Mouse (Mus musculus) embryonic facial prominence, embryonic 11.5 days (tissue): ENCODE measurements at regions not wholly inside any gene's neighbourhood (a gene's known extent, or its start where the extent isn't known, plus 50 kb on each side); places are given as distances from the start of the nearest gene placed in this dataset.

Experiments used
- ATAC-seq: fragments of 200-750 bp; cut with Nextera tagmentation; replicated peaks from 2 replicates; pipeline ENCODE4 v1.8.0; 2017; ENCODE audit warnings: low read depth; ENCODE audit not compliant: insufficient number of reproducible peaks, low FRiP score, low TSS enrichment
- DNase-seq: peaks from one replicate; pipeline ENCODE4 v3.0.0-alpha.2; 2015; ENCODE audit warnings: low spot score
- H3K27ac ChIP-seq: fragments of 300-500 bp; sonication (generic); replicated peaks from 2 replicates; pipeline ENCODE4 v1.5.1; 2014; ENCODE audit warnings: mild to moderate bottlenecking, low read depth, low read length, control low read depth
- H3K27me3 ChIP-seq: fragments of 300-500 bp; sonication (generic); 2 replicates; pipeline ENCODE4 v1.6.1; 2014; ENCODE audit warnings: mild to moderate bottlenecking, low read length, moderate library complexity, mixed read lengths; ENCODE audit not compliant: control insufficient read depth, insufficient read depth
- H3K36me3 ChIP-seq: fragments of 300-500 bp; sonication (generic); replicated peaks from 2 replicates; pipeline ENCODE4 v1.6.1; 2014; ENCODE audit warnings: low read depth, mild to moderate bottlenecking, low read length, moderate library complexity, mixed read lengths; ENCODE audit not compliant: control insufficient read depth, insufficient read depth
- H3K4me1 ChIP-seq: fragments of 300-500 bp; sonication (generic); 2 replicates; pipeline ENCODE4 v1.6.1; 2014; ENCODE audit warnings: low read length, mixed read lengths; ENCODE audit not compliant: control insufficient read depth, insufficient read depth
- H3K4me2 ChIP-seq: fragments of 300-500 bp; sonication (generic); 2 replicates; pipeline ENCODE4 v1.6.1; 2014; ENCODE audit warnings: low read depth, mild to moderate bottlenecking, control low read depth, low read length, moderate library complexity
- H3K4me3 ChIP-seq: fragments of 300-500 bp; sonication (generic); 2 replicates; pipeline ENCODE4 v1.5.1; 2014; ENCODE audit warnings: low read depth, low read length, control low read depth
- H3K9ac ChIP-seq: fragments of 300-500 bp; sonication (generic); replicated peaks from 2 replicates; pipeline ENCODE4 v1.6.1; 2014; ENCODE audit warnings: mild to moderate bottlenecking, control low read depth, low read length
- H3K9me3 ChIP-seq: fragments of 300-500 bp; sonication (generic); replicated peaks from 2 replicates; pipeline ENCODE4 v1.6.1; 2016; ENCODE audit warnings: mild to moderate bottlenecking, low read length, inconsistent platforms, mixed read lengths; ENCODE audit not compliant: control insufficient read depth
- WGBS: fragments of 180-500 bp; shearing (Covaris S2); extraction: QIAGEN DNeasy Blood & Tissue Kit; methylation state at CpG from one replicate; pipeline ENCODE4 v1.1.7; 2014; 5-methylcytosine and 5-hydroxymethylcytosine counted together

GRCm38 (mm10) chr2:133419686-133420303 lies 132.2 kb upstream of the Bmp2 start:
- Histone ChIP-seq H3K4me3 (no peak overlapping the region), H3K9me3 (no peaks in the 10 kb centered on the region), H3K36me3 (no peaks in the 10 kb centered on the region), H3K9ac (no peak overlapping the region), H3K27me3 (no peaks in the 10 kb centered on the region), H3K27ac (no peak overlapping the region), H3K4me1 (no peaks in the 10 kb centered on the region), H3K4me2 (no peak overlapping the region)
- ATAC-seq (no peak), DNase-seq (no peak)
- WGBS = 82% methylated on average over 6 of the region's 6 CpGs

- H3K4me2 ChIP-seq = no peak overlapping the region
- no peak for ATAC-seq
- 88% methylated on average over 5 of the region's 5 CpGs for whole genome bisulfite sequencing
Observed at GRCm38 (mm10) chr2:133425538-133425937, 126.4 kb upstream of the Bmp2 start.

GRCm38 (mm10) chr2:133427039-133427438 lies 124.9 kb upstream of the Bmp2 start:
- Histone ChIP-seq H3K9ac (no peak overlapping the region), H3K36me3 (no peaks in the 10 kb centered on the region), H3K4me1 (no peaks in the 10 kb centered on the region), H3K27me3 (no peaks in the 10 kb centered on the region), H3K9me3 (no peaks in the 10 kb centered on the region), H3K4me3 (no peak overlapping the region), H3K4me2 (no peak overlapping the region), H3K27ac (no peak overlapping the region)
- DNase-seq = no peak
- no peak for ATAC-seq
- WGBS = 45% methylated on average over 1 of the region's 1 CpGs

More at GRCm38 (mm10) chr2:133425538-133425937, 126.4 kb upstream of the Bmp2 start:
- Histone ChIP-seq H3K9ac (no peak overlapping the region), H3K9me3 (no peaks in the 10 kb centered on the region), H3K4me1 (no peaks in the 10 kb centered on the region), H3K4me3 (no peak overlapping the region), H3K27ac (no peak overlapping the region), H3K36me3 (no peaks in the 10 kb centered on the region), H3K27me3 (no peaks in the 10 kb centered on the region)
- DNase-seq = no peak

- WGBS = 80% methylated on average over 2 of the region's 2 CpGs
- Histone ChIP-seq H3K4me1 (no peaks in the 10 kb centered on the region), H3K36me3 (no peaks in the 10 kb centered on the region), H3K9ac (no peak overlapping the region), H3K27ac (no peak overlapping the region), H3K4me2 (no peak overlapping the region), H3K27me3 (no peaks in the 10 kb centered on the region), H3K4me3 (no peak overlapping the region), H3K9me3 (no peaks in the 10 kb centered on the region)
- no peak for DNase-seq
- ATAC-seq = 0 out of 2 replicates have a peak, but pooled peaks have one; percentile 59
Observed at GRCm38 (mm10) chr2:133429369-133430062, 122.4 kb upstream of the Bmp2 start.

- WGBS = 43% methylated on average over 4 of the region's 4 CpGs
- peak; percentile 48 for DNase-seq
Observed at GRCm38 (mm10) chr2:133430741-133431438, 121.1 kb upstream of the Bmp2 start.

GRCm38 (mm10) chr2:133432141-133432813 lies 119.7 kb upstream of the Bmp2 start:
- Histone ChIP-seq H3K27me3 (no peaks in the 10 kb centered on the region), H3K36me3 (no peaks in the 10 kb centered on the region), H3K4me3 (no peak overlapping the region), H3K9me3 (no peaks in the 10 kb centered on the region), H3K9ac (no peak overlapping the region), H3K4me2 (no peak overlapping the region), H3K27ac (no peak overlapping the region), H3K4me1 (no peaks in the 10 kb centered on the region)
- ATAC-seq (no peak), DNase-seq (no peak)
- WGBS = 87% methylated on average over 10 of the region's 10 CpGs

More at GRCm38 (mm10) chr2:133430741-133431438, 121.1 kb upstream of the Bmp2 start:
- Histone ChIP-seq H3K27ac (no peak overlapping the region), H3K4me3 (no peak overlapping the region), H3K4me1 (no peaks in the 10 kb centered on the region), H3K9ac (no peak overlapping the region), H3K9me3 (no peaks in the 10 kb centered on the region), H3K4me2 (no peak overlapping the region), H3K27me3 (no peaks in the 10 kb centered on the region), H3K36me3 (no peaks in the 10 kb centered on the region)
- ATAC-seq = no peak

- Histone ChIP-seq H3K4me2 (0 out of 2 replicates have a peak overlapping the region, but pooled peaks have one; percentile 11), H3K27ac (no peak overlapping the region), H3K4me1 (no peaks in the 10 kb centered on the region), H3K36me3 (no peaks in the 10 kb centered on the region), H3K4me3 (no peak overlapping the region), H3K9ac (no peak overlapping the region), H3K27me3 (no peaks in the 10 kb centered on the region), H3K9me3 (no peaks in the 10 kb centered on the region)
- DNase-seq = peak; percentile 16
- ATAC-seq = peak; percentile 23; the same call in 1 of the 2 replicates
- WGBS = 43% methylated on average over 22 of the region's 22 CpGs
Observed at GRCm38 (mm10) chr2:133436913-133437843, 114.8 kb upstream of the Bmp2 start.
